Mouse (Mus musculus) neural tube, postnatal 0 days (tissue): ENCODE results near the gene Gpr62. TPM values are rescaled to one million over a fixed set of nuclear protein-coding genes. Genes with fewer than 3 reads are reported as not detected.

Experiments
- polyA plus RNA-seq: library from polyadenylated mRNA; unstranded; fragments of >200 nt; fragmentation: Nextera tagmentation; extraction: Ambion mirVana; gene quantifications from 2 replicates; pipeline ENCODE4 v1.2.1, GENCODE M21; 2015

Gene Gpr62
- polyA plus RNA-seq: 2.8 and 3.8 TPM in 2 replicates

DNA sequence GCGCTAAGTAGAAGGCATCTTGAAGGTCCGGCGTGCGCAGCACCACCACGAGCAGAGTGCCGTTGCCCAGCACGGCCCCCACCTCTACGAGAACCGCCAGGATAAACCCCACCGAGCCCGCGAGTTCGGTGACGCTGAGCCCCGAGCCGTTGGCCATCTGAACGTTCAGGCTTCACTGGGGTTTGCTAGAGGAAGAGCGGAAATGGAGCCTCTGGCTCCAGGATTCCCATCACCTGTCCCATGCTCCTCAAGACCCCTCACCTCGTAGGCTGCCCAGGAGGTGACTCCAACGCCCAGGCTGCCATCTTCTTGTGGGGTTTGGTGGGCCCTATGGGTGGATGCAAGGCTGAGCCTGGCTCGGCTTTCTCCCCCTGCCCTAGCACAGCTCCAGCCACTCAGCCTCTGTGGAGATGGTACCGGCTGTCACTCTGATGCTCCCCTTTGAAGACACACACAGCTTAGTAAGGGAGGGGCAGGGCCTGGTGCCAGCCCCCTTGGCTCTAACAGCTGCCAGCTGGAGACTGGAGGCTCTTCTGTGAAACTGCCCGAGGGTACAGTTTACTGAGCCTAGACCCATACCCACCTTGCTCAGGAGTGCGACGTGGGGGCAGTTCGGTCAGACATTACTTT lies at the start of gene Gpr62:
TSS of gene Gpr62 (minus strand) at position 368 of the 630 bp plus-strand sequence.

DNA sequence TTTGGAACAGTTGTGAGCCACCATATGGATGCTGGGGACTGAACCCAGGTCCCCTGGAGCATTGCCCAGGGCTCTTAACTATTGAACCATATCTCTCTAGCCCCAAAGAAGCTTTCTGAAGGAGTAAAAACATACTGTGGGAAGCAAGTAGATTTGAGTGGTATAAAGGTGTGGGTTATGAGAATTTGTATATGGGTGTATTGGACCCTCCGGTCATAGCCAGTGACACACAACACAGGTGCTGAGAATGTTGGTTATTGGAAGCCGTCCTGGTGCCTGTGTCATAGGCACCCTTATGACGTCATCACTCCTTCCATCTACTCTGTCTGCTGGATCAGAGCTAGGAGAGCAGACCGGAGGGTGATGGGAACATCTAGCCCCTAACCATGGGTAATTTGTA lies 48.5 kb upstream of the Gpr62 start, which contains the start of gene Iqcf5:
TSS of gene Iqcf5 (plus strand) at position 301 of the 400 bp plus-strand sequence.

DNA sequence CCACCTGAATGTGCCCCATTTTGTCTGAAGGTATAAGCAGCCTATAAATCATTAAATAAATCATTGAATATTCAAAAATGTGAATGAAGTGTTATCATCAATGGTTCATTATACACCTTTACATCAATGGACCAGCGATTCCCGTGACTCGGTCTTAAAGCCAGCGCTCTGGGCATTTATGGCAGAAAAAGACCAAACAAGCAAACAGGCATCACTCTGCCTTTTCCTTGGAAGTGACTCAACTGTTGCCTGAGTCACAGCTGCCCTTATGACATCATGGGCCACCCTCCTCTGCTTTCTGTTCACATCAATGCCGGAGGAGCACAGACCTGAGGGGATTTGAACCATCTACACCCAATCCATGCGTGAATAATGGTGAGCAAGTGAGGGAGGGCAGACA lies 33.9 kb upstream of the Gpr62 start, which contains the start of gene Iqcf1:
TSS of gene Iqcf1 (plus strand) at position 301 of the 400 bp plus-strand sequence.

DNA sequence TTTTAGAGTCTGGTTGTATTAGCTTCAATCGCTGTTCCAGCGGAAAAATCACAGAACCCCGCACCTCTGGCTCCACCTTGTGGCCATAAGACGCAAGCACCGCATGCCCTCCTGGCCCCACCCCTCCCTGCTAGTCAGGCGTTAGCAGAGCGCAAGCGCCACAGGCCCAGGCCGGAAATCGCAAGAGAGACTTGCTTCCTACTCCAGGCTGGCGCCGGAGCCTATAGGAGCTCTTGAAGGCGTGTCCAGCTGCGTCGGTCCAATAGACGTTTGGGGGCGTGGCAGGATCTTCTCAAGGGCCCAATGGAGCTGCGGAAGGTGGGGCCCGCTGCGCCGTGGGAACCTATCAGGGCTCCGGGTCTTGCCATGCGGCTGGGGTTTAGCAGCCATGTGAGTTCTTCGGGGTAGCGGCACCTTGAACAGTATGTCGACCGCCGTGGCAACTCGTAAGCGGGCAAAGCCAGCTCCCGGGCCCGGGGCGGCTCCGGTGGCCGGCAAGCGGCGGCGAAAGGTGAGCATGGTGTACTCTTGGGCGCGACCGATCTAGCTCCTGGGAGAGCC lies 11.3 kb upstream of the Gpr62 start, which contains the start of gene Parp3:
TSS of gene Parp3 (minus strand) at position 26 of the 561 bp plus-strand sequence.

DNA sequence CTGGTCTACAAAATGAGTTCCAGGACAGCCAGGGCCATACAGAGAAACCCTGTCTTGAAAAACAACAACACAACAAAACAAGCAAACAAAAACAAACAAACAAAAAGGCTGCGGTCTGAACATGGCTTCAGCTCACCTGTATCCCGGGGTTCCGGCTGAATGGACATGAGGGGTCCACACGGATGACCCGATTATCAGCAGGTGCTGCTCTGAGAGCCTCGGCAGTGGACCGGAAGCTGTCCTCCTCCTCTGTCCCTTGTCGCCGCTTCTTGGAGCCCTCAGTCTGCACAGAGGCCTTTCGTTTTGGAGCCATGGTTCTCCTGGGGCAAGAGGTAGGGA lies 9.9 kb upstream of the Gpr62 start, which contains the start of gene Rrp9:
TSS of gene Rrp9 (plus strand) at position 301 of the 339 bp plus-strand sequence.

DNA sequence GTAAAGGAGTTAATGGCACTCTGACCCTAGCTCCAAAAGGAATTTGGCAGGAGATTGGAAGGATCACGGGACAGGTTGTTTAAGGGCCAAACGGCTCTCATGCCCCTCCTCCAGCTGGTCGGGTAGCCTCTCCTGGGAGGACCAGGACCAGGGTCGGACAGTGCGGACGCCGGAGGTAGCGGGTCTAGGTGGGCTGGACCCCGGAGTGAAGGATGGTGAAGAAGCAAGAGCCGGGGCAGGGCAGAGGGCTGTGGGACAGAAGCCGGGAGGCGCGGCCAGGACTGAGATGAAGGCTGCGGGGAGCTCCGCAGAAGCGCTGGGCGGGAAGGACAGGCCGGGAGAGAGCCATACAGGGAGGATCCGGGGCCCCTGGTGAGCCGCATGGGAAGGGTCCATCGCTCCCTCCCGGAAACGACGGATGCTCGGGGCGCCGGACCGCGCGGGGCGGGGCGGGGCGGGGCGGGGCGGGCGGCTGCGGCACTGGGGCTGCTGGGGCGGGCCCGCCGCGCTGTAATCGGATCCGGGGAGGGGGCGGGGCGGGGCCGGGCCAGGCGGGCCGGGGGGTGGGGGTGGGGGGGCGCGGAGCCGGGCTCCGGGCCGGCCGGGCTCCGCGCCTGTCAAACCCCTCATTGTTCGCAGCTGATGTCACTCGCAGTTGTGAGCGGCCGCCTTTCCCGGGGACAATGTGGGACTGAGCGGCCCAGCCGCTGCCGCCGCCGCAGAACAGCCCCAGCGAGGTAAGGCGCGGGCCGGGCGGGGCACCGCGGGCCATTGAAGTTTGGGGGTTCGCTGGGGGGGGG lies 12.3 kb downstream of the Gpr62 start, which contains the start of gene Pcbp4:
TSS of gene Pcbp4 (plus strand) at position 21 of the 800 bp plus-strand sequence.

DNA sequence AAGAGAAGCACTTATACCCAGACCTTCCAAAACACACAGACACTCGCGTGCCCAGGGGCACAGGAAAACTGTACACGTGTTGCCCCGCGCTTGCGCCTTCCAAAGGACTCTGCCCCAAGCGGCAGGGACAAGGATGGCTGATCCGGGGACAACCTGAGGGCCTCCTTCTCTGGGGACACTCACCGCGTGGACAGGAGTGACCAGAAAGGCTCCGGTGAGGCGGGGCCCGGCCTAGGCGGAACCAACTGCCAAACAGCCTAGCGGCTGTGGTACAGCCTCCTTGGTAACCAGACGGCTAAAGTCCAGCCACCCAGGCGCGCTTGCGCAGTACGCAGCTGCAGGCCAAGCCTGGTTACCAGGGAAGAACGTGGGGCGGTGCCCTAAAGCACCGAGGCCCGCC lies 18.4 kb downstream of the Gpr62 start, which contains the start of the genes Abhd14b and Abhd14a:
TSS of gene Abhd14b (plus strand) at position 112 of the 400 bp plus-strand sequence.
TSS of gene Abhd14a (minus strand) at position 331 of the 400 bp plus-strand sequence.

DNA sequence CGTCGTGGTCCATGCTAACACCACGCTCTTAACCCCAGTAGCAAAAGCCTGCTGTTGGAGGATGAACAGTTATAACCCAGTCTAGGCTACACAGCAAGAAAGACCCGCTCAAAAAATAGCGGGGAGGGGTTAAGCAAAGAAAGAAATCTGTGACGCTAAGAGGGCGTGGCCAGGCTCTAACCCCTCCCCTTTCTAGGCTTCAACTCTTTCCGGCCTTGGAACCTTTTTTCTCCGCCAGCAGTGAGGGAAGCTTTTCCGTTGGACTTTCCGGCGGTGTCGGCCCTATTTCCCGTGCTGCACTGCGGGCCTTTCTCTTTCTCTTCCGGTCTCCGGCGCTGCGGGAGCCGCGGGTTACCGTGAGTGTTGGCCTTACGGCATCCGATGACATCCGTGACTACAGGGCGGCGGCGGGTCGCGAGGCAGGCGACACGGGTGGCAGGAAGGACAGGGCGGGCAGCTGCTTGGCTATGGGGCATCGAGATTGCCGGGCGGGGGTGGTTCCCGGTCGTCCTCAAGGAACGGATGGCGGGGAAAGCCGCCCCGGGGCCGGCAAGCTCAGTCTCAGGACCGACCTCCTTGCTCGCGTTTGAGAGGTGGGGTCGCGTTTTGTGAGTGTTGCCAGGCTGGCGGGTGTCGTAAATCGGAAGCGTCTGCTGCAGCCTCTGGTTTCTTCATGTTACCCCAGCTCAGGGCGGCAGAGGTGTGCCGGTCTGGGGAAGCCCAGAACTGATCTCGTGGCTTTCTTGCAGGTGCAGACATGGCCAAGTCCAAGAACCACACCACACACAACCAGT lies 36.3 kb downstream of the Gpr62 start, which contains the start of gene Rpl29:
TSS of gene Rpl29 (plus strand) at position 234 of the 794 bp plus-strand sequence.

Other genes starting within 250 kb of the Gpr62 start
- 0.06 and 0.15 TPM in 2 replicates for gene Tlr9, start 243.3 kb downstream of the Gpr62 start, polyA plus RNA-seq
- 100 and 102 TPM in 2 replicates for gene Alas1, start 217.3 kb downstream of the Gpr62 start, polyA plus RNA-seq
- gene Poc1a, start 184.9 kb downstream of the Gpr62 start, polyA plus RNA-seq: 7.9 and 8.6 TPM in 2 replicates
- 17.9 and 18.0 TPM in 2 replicates for gene Dusp7, start 97.3 kb downstream of the Gpr62 start, polyA plus RNA-seq
- 704 and 771 TPM in 2 replicates for gene Rpl29, start 36.5 kb downstream of the Gpr62 start, polyA plus RNA-seq
- 19.4 and 21.4 TPM in 2 replicates for gene Acy1, start 27.6 kb downstream of the Gpr62 start, polyA plus RNA-seq
- gene Abhd14b, start 18.5 kb downstream of the Gpr62 start, polyA plus RNA-seq: 14.5 and 17.0 TPM in 2 replicates
- 77.4 and 83.7 TPM in 2 replicates for gene Abhd14a, start 18.3 kb downstream of the Gpr62 start, polyA plus RNA-seq
- gene Pcbp4, start 12.6 kb downstream of the Gpr62 start, polyA plus RNA-seq: 184 and 212 TPM in 2 replicates
- gene Rrp9, start 10.0 kb upstream of the Gpr62 start, polyA plus RNA-seq: 36.1 and 41.9 TPM in 2 replicates
- 2.6 and 3.6 TPM in 2 replicates for gene Parp3, start 11.0 kb upstream of the Gpr62 start, polyA plus RNA-seq
- not detected in 2 replicates for gene Iqcf1, start 34.0 kb upstream of the Gpr62 start, polyA plus RNA-seq
- gene Iqcf5, start 48.6 kb upstream of the Gpr62 start, polyA plus RNA-seq: not detected in 2 replicates
- gene Iqcf3, start 95.7 kb upstream of the Gpr62 start, polyA plus RNA-seq: not detected in 2 replicates
- gene Iqcf4, start 105.1 kb upstream of the Gpr62 start, polyA plus RNA-seq: not detected in 2 replicates
- not detected in 2 replicates for gene Iqcf6, start 160.6 kb upstream of the Gpr62 start, polyA plus RNA-seq
- 8.0 and 8.3 TPM in 2 replicates for gene Grm2, start 190.1 kb upstream of the Gpr62 start, polyA plus RNA-seq
- 93.6 and 93.9 TPM in 2 replicates for gene Tex264, start 220.0 kb upstream of the Gpr62 start, polyA plus RNA-seq